Mouse (Mus musculus): ENCODE results near the gene Rif1.
A peak's percentile ranks its signal among the peaks of the same experiment; 100 is the strongest.

Gene Rif1

DNA sequence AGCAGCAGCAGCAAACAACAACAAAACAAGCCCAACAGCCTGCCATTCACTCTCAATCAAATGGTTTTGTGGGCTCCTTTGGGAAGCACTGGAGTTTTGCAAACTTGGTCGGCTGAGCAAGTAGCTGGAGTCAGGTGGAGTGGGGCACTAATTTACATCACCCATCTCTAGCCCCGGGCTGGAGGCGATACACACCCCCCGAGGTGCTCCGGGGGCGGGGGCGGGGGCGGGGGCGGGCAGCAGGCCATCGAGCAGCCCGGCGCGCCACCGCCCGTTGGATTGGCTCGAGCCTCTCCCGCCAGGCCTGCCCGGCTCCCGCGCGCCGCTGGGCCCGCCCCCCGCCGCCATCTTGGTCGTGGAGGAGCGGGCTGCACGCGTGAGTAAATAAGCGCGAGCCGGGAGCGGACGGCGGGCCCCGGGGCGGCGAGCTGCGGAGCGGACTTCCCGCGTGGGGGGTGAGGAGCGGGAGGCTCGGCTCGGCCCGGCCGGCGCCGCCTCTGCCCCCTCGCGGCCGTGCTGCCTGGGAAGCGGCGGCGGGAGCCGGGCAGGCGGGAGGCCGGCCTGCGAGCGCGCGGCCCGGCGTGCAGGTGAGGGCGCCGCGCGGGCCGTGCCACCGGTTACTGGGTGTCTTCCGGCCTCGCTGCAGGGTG is at the start of gene Rif1:
TSS of gene Rif1 (plus strand) at position 342 of the 650 bp plus-strand sequence.
- DNase-seq, result peak; percentile 86

DNA sequence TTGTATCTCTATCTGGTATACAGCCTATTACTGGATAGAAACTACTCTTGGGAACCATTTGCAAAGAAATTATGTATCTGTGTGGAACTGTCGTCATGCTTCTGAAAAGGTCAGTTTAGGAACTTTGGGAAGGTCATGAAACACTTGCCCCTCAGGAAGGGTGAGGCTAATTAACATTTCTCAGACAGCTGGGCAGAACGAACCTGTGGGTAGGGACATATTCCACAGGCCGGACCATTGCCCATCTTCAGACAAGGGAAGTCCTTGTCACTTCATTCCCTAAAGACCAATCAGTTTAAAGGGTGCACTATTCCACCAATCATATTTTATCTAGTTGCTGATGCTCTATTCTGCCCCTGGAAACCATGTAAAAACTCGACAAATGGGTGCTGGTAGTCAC is 45.6 kb upstream of the Rif1 start:
- no peak for DNase-seq

GRCm38 (mm10) chr2:52029426-52029825 is 43.2 kb upstream of the Rif1 start:
- peak; percentile 14 for DNase-seq

DNA sequence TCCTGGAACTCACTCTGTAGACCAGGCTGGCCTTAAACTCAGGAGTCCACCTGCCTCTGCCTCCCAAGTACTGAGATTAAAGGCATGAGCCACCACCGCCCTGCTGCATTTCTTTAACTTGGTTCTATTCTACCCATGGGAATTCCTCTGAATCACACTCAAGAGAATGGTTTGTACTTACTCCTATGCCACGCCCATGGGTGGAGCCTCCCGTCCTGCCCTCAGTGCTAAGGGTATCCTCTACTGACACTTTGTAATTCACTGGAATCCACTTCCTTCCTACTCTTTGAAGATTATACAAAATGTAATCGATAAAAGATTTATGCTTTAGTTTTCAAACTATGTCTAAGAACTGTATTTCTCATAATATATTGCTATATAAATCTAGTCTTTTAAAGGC is 41.1 kb upstream of the Rif1 start:
- no peak for DNase-seq

GRCm38 (mm10) chr2:52034601-52035000 is 38.0 kb upstream of the Rif1 start:
- no peak for DNase-seq

DNA sequence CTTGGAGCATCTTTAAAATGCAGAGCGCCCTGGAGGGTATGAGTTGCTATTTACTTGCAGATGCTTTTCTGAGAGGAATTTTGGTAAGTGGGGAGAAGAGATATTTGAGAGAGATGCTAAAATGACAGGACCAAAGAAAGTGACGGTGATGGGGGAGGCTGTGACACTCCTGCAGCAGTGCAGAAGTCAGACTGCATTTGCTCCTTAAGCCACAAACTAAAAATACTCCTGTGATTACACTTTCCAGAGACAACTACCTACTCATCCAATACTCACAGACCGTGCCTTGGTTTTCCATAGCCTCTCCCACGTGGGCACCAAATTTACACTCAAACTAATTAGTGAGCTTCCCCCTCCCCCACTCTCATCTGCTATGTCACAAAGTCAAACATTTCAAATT is 37.5 kb upstream of the Rif1 start:
- DNase-seq, result no peak

DNA sequence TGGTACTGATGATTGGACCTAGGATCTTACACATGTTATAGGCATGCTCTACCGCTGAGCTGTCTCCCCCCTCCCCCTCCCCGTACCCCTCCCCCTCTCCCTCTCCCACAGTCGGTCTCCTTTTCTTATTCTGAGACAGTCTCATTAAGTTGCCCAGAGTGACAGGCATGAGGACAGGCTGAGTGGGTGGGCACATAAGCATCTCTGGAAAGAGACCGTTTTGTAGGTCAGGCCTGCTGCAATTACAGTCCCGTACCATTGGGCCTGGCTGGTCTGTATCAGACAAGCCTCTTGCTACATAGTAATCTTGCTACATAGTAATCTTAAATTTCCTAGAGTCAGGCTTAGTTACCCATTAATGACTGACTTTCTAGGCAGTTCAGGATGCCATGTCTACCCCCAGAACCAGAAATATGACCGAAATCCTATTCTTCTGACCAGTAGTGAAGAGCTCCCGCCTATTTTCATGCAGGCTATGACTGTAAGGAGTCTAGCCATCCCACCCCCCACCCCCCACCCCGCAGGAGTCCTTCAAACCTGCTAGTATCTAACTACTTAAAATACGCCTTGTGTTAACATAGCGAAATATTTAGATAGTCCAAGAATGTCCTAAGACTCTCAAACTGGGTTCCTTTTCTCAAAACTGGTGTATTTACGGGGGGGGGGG is 35.6 kb upstream of the Rif1 start:
- DNase-seq, result no peak

DNA sequence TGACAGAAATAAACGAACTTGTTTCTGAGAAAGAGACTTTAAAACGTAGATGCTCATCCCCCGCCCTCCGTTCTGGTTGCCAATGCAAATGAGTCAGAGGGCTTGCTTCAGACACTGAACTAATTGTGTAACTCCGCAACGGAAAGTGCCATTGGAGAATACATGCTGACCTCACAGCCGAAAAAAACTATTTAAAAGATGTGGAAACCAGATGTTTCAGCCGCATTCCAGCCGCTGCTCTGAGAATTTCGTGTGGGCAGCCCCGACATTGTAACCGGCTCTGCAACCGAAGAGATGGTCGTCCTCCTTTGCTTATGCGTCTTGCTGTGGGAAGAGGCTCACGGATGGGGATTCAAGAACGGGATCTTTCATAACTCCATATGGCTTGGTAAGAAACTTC is 34.8 kb upstream of the Rif1 start, which contains the start of gene Tnfaip6:
TSS of gene Tnfaip6 (plus strand) at position 128 of the 400 bp plus-strand sequence.
- no peak for DNase-seq

- DNase-seq, result no peak
Measured at GRCm38 (mm10) chr2:52038558-52038957, 34.1 kb upstream of the Rif1 start.

DNA sequence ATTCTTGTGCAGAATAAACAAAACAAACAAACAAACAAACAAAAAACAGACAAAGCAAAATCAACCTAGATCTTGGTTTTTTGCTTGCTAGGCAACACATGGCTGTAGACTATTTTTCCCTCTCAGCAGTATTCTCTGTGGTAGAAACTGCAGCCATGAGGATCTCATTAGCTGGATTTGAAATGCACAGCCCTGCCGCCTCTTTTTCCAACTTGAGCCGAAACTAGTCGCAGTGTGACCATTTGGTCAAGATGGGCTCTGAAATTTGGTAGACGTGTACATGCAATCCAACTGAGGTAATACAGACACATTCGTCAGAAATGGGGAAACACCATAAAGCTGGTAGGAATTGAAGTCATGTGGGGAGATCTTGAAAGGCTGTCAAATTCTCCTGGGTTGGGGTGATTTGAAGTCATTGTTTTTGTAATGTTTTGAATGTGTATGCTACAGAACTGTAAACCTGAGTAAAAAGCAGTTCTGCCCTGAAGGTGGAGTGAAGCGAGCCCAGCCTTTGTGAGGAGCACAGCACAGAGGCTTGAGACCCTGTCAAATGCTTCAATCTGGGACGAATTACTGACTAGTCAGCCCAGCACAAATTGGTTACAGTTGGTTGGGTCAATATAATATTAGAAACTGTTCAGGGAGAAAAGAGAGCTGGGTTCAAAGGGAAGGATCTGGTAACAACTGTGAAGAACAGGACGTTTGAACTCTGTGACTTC is 33.4 kb upstream of the Rif1 start:
- no peak for DNase-seq

GRCm38 (mm10) chr2:52042132-52042531 is 30.5 kb upstream of the Rif1 start:
- DNase-seq, result no peak

DNA sequence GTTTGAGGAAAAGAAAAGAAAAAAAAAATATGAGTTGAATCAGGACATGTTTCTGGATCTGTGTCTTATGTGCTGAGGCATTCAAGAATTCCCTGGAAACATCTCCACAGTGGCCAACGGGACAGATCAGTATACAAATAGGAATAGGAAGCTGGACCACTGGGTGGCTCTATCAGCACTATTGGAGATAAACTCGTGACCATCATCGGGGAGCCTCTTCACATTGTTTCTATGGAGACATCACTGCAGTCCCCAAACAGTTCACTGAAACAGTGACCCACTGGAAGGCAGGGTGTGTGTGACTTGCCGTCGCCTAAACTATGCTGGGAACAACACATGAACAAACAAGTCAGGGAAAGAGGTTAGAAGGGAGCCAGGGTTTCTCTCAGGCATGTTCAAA is 29.9 kb upstream of the Rif1 start:
- no peak for DNase-seq

- DNase-seq, result no peak
Measured at GRCm38 (mm10) chr2:52043485-52043884, 29.1 kb upstream of the Rif1 start.

DNA sequence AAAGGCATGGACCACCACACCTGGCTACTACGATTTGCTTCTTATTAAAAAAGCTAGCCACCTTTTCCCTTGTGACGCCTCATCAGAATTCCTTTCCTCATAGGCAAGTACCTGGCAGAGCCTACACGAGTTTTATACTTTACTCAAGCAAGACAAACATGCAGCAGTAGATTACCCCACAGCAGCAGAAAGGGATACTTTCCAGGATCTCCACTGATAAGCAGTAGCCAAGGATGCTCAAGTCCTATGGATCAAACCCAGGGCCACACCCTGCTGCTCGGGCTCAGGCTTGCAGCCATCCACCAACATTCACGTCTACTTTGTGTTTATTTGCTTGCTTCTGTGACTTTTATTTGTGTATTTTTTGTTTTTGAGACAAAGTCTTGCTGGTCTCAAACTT is 26.6 kb upstream of the Rif1 start:
- DNase-seq, result no peak

GRCm38 (mm10) chr2:52050823-52051222 is 21.8 kb upstream of the Rif1 start:
- DNase-seq, result no peak

GRCm38 (mm10) chr2:52052335-52052734 is 20.3 kb upstream of the Rif1 start:
- DNase-seq, result no peak

- DNase-seq, result no peak
Measured at GRCm38 (mm10) chr2:52053502-52053901, 19.1 kb upstream of the Rif1 start.

DNA sequence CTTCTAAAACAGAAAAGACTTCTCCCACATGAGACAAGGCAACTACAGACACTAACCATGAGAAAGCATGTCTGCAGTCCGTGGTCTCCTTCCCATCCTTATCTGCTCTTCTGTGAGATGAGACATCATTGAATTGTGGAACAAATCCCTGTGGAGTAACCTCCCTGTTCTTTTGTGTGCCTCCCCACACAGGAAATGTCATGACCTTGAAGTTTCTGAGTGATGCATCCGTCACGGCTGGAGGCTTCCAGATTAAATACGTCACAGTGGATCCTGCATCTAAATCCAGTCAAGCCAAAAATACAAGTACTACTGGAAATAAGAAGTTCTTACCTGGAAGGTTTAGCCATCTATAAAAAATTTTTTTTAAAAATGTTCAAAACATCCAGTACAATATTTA is 17.0 kb upstream of the Rif1 start:
- no peak for DNase-seq

- no peak for DNase-seq
Measured at GRCm38 (mm10) chr2:52057099-52057498, 15.5 kb upstream of the Rif1 start.

DNA sequence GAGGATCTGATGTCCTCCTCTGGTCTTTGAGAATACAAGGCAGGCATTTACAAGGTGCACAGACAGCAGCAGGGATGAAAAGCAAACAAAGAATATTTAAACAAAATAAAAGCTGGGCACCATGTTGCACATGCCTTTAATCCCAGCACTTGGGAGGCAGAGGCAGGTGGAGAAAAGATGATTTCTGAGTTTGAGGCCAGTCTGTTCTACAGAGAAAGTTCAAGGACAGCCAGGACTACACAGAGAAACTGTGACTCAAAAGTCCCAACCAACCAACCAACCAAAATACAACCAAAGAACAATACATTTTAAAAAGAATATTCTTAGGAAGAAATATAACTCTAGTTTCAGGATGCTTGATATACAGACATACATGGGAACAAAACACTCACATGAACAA is 15.0 kb upstream of the Rif1 start:
- no peak for DNase-seq

- no peak for DNase-seq
Measured at GRCm38 (mm10) chr2:52068641-52069040, 4.0 kb upstream of the Rif1 start.

GRCm38 (mm10) chr2:52070816-52071215 is 1.8 kb upstream of the Rif1 start:
- no peak for DNase-seq

DNA sequence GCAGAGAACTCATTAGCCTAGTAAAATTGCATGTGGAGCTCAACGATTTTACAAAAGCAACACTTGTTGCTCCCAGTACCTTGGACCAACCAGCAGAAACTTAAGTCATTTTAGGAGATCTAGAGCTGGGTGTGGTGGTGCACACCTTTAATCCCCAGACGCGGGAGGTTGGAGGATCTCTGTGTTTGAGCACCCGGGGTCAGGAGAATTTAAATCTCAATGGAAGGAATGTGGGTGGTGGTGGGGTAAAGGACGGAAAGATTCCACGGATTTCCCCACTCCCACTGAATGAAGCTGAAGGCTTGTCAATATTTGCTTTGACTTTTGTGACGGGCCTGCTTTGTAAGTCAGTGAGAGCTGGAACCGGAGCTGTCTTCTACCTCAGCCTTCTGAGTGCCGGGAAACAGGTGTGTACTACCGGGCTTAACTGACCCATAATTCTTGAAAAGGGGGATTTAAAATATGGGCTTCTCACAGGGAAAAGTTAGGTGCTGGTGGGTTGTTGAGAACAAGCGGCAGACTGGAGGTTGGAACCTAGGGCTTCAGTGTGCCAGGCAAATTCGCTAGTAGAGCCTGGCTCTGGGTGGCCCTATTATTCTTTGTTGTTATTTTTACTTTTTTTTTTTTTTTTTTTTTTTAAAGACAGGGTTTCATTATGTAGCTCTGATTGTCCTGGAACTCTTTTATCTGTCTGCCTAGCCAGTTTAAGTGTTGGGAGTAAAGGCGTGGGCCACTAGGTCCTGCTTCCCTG is 1.2 kb upstream of the Rif1 start:
- DNase-seq, result no peak
